Mouse (Mus musculus): Measurements from ENCODE around the gene Dst.

Dst gene

GRCm38 (mm10) chr1:34028722-34029121 lies 120.7 kb downstream of the Dst start:
- DNase-seq (ENCODE audit: low read depth, low spot score): no peak

DNA sequence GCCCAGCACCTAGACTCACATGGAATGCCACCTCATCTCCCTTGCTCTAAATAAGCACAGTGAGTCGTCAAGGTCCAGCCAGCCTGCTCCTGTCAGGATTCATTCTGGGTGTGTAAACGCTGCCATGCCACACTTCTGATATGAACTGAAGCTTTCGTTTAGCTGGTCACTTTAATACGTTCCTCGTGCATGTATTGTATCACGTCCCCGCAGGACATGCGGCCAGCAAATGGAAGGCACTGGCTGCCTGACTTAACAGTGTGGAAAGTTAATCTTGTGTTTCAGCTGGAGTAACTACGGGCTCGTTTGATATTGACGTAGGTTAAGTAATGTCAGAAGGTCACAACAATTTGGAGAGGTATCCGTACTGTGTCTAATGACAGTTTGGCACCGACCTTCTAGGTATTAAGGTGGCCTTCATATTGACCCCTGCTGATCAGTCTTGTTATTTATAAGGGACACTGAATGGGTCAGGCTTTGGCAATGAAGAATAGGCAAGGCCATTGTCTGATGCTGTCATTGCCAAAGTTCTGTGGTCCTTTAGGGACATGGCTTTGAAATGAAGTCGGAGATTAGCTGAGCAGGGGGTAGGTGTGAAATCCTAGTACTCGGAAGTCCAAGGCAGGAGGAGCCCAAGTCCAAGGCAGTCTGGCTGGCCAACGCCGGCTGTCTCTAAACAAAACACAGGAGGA lies 122.5 kb downstream of the Dst start:
- no peak for DNase-seq (ENCODE audit: low read depth, low spot score)

GRCm38 (mm10) chr1:34033052-34033451 lies 125.0 kb downstream of the Dst start:
- DNase-seq (ENCODE audit: low read depth, low spot score): no peak

GRCm38 (mm10) chr1:34033478-34033877 lies 125.5 kb downstream of the Dst start:
- no peak for DNase-seq (ENCODE audit: low read depth, low spot score)

DNA sequence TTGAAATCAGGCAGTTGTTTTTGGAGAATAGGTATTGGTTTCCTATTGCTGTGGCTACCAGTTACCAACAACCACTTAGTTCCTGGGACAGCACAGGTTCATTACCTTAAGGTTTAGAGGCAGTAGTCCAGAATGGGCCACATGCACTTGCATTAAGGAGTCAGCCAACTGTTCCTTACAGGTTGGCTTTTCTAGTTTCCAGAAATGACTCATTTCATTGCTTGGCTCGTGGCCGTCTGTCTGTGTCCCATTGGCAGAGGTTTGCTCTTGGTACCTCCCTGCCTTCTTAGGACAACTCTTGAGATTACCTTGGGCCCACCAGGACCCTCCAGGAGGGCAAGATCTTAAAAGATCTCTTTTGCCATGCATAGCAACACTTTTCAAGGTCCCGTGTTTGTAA lies 125.9 kb downstream of the Dst start:
- DNase-seq (ENCODE audit: low read depth, low spot score): no peak

DNA sequence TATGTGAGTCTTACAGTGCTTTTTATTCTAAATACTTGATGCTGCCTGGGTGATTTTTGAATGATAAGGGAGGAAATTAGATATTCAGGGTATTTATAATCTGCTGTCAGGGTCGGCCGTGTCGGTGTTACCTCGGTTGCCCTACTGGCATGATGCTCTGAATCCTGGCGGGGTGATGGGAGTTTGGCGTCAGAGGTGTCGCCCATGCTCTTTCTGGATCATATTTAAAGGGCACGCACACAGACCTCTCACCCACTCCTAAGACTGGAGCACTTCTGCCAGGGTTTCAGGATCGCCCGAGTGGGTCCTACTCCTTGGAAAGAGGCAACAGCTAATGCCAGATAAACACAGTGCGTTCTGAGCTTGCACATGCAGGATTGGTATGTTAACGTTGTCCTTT lies 128.1 kb downstream of the Dst start:
- no peak for DNase-seq (ENCODE audit: low read depth, low spot score)

GRCm38 (mm10) chr1:34038571-34038970 lies 130.5 kb downstream of the Dst start:
- no peak for DNase-seq (ENCODE audit: low read depth, low spot score)

DNA sequence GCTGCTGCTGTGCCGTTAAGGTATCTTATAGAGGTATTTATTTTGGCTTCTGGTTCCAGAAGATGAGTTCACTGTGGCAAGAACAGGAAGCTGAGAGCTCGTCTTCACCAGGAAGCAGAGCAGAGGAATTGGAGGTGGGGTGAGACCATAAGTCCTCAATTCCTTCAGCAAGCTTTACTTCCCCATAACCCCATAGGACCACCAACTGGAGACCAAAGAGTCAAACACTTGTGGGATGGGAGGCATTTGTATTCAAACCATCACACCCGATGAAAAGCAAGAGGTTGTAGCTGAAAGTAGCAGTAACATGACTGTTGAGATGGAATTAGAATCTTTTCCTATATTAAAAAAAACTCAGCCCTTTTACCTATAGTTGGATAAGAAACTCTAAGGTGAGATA lies 132.0 kb downstream of the Dst start:
- no peak for DNase-seq (ENCODE audit: low read depth, low spot score)

GRCm38 (mm10) chr1:34040901-34041721 lies 133.1 kb downstream of the Dst start:
- DNase-seq (ENCODE audit: low read depth, low spot score): no peak

- DNase-seq (ENCODE audit: low read depth, low spot score): no peak
Measured at GRCm38 (mm10) chr1:34042299-34042698, 134.3 kb downstream of the Dst start.

GRCm38 (mm10) chr1:34043327-34043726 lies 135.3 kb downstream of the Dst start:
- no peak for DNase-seq (ENCODE audit: low read depth, low spot score)

DNA sequence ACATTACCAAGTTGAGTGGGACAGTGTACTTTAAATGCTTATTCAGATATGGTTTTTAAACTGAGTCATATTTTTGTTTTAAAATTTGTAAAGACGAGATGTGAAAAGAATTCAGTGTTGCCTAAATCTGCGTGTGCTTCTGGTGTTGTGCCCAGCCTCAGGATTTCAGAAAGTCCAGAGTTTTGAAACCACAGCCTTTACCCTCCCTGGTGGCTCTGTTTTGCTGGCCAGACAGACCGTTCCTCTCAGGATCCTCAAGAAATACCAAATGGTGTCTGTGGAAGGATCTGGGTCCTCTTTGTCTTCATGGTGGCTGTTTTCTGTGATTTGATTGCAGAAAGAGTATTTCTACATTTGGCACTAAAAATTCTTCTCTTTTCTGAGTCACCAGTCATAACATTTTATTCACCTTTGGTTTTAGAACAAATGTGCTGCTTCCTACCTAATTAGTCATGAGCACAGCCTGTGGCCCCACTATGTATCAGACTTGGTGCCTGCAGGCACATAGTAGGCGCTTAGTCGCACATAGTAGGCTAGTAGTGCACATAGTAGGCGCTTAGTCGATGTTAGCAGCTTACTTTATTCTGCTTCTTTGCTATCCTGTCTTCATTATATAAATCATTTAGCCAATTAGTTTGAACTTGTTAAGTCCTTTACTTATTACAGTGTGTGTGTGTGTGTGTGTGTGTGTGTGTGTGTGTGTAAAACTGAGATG lies 136.0 kb downstream of the Dst start:
- DNase-seq (ENCODE audit: low read depth, low spot score): no peak

DNA sequence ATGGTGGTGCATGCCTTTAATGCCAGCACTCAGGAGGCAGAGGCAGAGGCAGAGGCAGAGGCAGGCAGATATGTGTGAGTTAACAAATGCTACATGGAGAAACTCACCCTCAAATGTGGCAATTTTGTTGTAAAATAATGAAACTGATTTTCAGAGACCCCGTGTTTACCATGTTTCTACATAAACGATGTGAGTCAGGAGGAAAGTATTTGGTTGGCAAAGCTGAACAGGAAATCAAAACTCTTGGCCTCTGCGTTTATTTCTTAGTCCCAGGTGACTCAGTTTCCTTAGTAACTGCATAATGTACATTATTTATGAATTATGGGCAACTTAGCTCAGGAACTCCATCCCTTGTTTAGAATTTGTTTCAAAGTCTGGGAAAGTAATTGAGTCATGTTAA lies 136.7 kb downstream of the Dst start:
- no peak for DNase-seq (ENCODE audit: low read depth, low spot score)

DNA sequence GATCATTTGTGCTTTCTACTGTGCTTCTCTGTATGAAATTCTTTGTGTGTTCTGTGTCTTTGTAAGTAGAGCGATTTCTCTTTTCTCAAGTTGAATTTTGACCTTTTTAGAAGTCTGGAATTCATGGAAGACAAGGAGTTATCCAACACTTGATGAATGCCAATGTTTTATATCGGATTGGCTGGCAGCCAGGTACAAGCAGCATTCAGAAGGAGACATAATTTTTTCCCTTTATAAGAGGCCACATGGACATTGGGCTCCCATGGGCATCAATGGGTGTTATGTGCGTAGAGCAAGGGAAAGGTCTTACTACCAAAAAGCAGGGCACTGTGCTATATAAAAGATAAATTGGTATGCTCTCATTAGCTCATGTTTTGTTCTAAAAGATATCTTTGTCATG lies 139.3 kb downstream of the Dst start:
- DNase-seq (ENCODE audit: low read depth, low spot score): no peak

- DNase-seq (ENCODE audit: low read depth, low spot score): no peak
Measured at GRCm38 (mm10) chr1:34051251-34051650, 143.2 kb downstream of the Dst start.

GRCm38 (mm10) chr1:34052422-34052821 lies 144.4 kb downstream of the Dst start:
- no peak for DNase-seq (ENCODE audit: low read depth, low spot score)

DNA sequence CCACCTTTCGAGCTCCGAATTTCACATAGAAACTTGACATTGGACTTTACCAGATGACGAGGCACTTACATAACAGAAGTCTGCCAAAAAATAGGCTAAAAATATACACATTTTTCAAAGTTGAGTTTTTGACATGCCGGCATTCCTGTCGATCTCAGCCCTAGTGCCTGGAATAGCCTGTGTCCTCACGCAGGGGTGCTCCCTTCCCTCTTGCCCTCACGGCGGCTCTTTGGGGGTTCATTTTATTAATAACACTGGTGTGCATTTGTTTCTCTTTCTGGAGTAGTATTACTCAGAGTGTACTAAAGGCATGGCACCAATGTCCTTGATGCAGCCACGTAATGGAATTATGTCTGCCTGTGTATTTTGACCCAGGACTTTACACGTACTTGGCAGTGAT lies 146.9 kb downstream of the Dst start:
- no peak for DNase-seq (ENCODE audit: low read depth, low spot score)

- DNase-seq (ENCODE audit: low read depth, low spot score): no peak
Measured at GRCm38 (mm10) chr1:34056658-34057057, 148.6 kb downstream of the Dst start.

DNA sequence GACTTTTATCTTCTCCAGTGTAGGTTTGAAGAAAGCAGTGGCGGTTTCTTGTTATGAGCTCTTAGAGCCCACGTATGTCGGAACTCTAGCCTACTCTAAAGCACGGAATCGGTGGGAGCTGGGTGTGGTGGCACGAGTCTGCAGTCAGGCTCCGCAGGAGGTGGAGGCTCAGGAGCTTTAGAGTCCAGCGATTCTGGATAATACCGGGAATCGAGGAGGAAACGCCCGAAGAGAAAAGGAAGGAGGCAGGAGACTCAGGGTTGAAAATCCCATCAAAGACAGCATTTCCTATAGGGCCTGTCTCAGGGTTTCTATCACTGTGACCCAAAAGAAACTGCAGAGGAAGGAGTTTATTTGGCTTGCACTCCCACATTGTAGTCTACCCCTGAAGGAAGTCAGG lies 151.2 kb downstream of the Dst start:
- no peak for DNase-seq (ENCODE audit: low read depth, low spot score)

DNA sequence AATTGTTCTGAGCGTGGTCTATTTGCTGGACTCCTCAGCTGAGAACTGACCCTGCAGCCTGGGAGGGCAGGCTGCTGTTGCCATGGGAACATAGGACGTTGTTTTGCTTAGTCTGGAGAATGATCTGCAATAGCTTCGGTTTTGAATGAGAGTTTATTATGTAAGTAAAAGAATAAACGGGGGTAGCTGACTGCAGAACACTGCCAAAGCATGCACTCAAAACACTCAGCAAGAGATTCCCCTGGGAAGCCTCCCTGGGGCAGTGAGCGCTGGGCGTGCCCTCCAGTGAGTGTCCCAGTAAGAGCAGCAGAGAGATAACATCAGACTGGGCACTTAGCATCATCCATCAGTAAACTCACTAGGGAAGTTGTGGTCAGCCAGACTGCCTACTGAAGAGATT lies 152.4 kb downstream of the Dst start:
- no peak for DNase-seq (ENCODE audit: low read depth, low spot score)

GRCm38 (mm10) chr1:34061078-34061477 lies 153.1 kb downstream of the Dst start:
- no peak for DNase-seq (ENCODE audit: low read depth, low spot score)

GRCm38 (mm10) chr1:34061860-34062259 lies 153.8 kb downstream of the Dst start:
- no peak for DNase-seq (ENCODE audit: low read depth, low spot score)

DNA sequence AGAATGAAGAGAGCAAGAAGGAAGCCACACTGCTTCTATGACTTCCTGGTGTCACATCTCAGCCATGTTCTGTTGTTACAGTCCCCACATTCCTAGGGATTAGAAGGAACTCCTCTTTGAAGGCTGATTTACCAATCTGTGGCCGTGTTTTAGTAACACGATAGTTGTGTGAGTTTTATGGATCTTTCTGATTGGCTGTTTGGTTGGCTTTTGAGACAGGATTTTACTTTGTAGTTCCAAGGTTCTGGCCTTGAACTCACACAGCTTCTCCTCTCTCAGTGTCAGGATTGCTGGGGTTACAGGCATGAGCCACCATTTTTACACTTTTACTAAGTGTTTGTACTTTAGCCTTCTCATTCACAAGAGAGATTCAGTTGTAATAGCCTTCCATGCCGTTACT lies 155.9 kb downstream of the Dst start:
- no peak for DNase-seq (ENCODE audit: low read depth, low spot score)

Measured in c-Kit-negative CD71-positive TER-119-positive erythroid progenitor cells, embryonic 14.5 days (primary cell).